Mouse (Mus musculus): Measurements from ENCODE around the gene Stard7.
A peak's percentile ranks its signal among the peaks of the same experiment; 100 is the strongest.

Gene Stard7

DNA sequence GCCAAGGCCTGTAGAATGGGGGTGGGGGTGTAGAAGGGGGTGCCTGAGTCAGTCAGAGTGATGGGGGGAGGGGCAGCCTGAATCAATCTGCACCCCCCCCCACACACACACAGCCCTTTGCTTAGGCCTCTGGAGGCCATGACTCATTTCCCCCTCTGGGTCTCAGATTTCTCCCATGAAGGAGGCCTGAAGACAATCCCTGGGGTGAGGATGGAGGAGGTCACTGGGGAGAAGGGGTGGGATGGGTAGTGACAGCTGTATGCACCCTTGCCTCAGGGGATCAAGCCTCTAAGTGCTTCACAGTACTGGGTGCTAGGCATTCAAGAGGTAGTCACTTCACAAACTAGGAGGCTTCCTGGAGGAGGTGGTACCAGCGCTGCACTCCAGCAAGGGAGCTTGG, 53.6 kb downstream of the Stard7 start:
- no peak for DNase-seq

DNA sequence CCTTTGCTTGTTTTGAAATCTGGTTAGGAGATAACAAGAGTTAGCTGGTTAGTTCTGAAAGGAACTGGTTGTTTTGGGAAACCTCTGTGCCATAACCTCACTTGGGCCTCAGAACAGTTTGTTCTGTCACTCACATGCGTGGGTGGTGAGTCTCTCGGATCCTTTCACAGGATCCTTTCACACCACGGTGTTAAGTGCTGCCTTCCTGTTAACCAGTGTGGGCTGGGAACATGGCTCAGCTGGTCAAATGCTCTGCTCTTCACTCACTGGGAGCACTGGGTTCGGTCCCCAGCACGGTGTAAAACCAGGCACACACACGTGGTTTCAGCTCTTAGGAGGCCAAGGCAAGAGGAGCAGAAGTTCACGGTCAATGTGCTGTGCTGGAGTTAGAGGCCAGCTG, 54.4 kb downstream of the Stard7 start:
- DNase-seq, result no peak

DNA sequence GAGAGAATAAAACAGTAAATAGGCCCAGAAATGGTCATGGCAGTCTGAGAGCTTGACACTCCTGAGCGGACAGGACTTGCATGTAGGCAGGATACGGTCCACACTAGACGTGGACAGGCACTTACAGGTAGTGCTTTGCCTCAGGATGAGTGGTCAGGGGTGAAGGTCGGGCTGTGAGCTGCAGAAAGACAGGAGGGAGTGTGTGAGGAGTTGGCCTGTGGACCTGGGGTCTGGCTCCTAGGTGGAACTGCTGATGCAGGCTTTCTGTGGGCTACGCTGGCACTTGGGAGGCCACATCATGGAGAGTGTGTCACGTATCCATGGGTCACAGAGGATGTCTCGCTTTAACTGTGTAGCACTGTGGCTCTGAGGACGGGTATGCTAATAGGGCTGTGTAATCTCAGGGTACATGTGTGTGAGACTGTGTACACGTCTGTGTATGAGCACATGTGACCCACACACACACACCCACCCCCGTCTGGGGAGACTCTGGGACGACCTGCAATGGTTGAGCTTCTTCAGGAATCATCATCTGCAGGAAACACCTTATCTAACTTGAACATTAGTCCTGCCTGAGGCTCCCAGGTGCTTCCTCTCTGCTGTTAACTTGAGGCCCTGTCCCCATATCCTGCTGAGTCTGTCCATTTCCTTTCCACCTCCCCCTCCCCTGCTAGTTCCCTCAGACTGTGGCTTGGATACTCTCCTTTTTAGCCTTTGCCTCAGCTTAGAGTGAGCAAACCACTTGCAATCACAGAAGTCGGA, 58.3 kb downstream of the Stard7 start:
- peak in 1 of 2 experiments; percentile 50 for DNase-seq

DNA sequence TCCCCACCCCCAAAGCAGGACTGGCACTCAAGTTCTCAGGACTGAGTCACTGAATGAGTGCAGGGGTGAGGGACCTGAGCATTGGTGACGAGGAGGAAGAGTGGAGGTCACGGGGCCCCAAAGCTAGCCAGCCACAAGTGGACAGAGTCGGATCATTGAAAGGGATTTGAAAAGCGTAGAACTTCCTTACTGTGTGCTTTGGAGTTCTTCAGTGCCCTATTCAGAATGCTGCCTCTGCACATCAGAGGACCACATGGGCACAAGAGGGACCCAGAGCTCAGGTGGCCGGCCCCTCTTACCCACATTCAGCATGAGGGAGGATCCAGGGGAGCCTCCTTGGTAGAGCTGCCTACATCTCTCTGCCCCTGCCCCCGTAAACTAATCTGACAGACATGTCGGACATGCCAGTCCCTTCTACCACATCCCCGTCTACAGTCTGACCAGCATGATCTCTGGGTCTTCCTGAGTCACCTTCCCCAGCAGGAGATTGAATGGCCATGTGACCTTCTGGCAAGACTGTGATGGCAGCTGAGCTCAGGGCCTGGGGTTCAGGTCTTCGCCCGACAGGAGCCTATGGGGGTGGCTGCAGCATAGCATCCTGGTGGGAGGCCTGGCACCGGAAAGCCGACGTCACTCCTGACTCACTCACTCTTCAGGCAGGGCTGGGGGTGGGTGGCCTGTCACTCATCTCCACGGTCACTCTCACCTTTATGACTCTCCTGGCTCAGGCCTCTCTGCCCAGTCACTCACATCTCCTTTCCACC, 63.0 kb downstream of the Stard7 start:
- DNase-seq, result no peak

DNA sequence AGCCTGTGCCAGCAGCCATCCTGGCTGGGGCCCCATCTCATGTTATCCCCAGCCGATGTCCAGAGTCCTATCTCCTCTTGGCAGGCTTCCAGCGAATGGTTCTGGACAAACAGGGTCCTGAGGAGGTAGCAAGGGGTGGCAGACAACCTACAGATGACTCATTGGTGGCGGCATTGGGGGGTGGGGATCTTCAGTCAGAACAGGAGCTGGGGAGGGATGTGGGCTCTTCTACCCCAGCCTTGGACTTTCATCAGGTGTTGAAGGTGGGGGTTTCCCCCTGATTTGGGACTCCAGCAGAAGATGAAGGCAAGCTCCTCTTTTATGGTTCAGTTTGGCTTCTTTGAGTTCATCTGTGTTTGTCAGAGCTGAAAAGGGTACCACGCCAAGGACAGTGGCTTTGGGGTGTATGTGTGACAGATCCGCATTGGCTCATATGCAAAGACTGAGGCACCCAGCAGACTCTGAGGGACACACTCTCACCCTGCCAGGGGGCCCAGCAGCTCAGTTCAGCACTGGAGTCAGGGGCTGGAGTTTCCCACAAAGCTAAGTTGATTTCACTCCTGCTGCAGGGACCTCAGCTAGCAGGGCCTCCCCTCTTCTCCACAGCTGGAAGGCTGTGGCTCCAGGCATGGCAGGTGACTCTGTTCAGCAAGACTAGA, 64.1 kb downstream of the Stard7 start:
- peak; percentile 24 to 40 for DNase-seq

DNA sequence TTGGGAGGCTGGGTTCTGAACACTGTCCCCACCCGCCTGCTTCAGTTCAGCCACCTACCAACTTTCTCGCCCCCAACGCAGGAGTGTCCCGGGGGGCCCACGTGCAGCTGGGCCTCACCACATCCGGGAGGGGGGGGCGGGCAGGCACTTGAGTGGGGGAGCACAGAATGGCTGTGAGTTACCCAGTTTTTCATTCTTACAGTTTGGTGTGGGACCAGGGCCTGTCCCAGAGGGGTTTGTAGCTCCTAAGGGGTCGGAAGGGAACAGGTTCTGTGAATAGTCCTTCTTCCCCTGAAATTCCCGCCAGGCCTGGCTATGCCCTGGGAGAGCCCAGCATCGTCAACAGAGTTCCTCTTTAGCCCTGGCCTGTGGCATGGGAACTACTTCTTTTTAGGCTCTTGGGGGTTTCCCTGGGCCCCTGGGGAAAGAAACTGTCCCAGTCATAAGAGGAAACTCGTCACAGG, 65.1 kb downstream of the Stard7 start:
- no peak for DNase-seq

DNA sequence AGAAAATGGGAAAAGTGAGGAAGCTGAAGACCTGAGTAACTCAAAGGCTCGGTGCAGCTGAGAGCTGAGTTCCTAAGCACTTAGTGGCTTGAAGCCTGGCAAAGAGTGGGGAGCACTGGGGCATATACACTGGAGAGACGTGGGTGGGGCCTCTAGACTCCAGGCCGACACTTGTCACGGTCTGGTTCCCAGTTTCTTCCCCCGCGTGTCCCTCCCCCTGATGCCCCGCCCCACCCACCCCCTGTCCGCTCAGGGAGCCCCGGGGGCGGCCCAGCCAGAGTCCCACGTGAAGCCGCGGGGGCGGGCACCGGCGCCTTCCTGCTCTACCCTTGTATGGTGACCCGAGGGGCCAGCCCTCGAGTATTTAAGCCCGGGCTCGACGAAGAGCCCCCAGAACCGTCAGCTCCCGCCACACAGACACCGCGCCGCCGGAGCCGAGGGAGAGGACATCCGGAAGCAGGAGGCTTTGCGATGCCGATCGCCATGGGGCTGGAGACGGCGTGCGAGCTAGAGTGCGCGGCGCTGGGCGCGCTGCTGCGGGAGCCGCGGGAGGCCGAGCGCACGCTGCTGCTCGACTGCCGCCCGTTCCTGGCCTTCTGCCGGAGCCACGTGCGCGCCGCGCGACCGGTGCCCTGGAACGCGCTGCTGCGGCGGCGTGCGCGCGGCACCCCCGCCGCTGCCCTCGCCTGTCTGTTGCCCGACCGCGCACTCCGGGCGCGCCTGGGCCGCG, 65.9 kb downstream of the Stard7 start, which contains the start of gene Dusp2:
Gene Dusp2 (plus strand): TSS at position 393 of the 730 bp plus-strand sequence.
- peak; percentile 80 to 93 for DNase-seq

DNA sequence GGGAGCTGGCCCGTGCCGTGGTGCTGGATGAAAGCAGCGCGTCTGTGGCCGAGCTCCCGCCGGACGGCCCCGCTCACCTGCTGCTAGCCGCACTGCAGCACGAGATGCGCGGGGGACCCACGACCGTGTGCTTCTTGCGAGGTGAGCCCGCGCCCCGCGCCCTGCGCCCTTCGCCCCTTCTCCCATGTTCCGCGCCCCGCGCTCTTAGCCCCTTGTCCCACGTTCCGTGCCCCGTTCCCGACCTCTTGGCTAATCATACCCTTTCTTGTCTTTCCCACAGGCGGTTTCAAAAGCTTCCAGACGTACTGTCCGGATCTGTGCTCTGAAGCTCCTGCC, 66.4 kb downstream of the Stard7 start:
- peak; percentile 16 to 41 for DNase-seq

DNA sequence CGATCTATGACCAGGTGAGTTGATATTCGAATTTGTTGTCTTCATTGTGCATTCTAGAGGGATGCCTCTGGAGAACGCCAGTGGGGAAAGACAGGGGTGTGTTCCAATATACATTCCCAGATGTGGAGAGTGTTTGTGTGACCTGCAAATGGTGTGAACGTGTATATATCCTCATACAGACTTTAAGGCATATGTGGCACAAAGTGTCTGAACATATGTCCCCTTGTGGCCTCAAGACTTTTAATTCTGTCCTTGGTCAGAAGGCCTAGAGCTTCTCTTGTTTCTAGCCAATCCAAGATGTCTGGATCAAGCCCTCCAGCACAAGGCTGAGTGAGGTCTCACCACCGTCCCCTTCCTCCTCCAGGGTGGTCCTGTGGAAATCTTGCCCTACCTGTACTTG, 66.9 kb downstream of the Stard7 start:
- no peak for DNase-seq

DNA sequence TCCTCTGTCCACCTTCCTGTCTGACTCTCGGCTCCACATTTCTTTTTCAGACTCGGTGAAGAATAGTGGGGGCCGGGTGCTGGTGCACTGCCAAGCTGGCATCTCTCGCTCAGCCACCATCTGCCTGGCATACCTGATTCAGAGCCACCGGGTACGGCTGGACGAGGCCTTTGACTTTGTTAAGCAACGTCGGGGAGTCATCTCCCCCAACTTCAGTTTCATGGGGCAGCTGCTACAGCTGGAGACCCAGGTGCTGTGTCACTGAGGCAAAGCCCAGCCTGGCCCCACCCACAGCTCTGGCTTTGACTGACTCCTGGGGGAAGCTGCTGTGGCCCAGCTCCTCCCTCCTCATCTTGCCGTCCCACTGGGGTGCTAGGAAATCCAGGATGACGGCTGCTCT, 67.5 kb downstream of the Stard7 start:
- DNase-seq, result no peak

DNA sequence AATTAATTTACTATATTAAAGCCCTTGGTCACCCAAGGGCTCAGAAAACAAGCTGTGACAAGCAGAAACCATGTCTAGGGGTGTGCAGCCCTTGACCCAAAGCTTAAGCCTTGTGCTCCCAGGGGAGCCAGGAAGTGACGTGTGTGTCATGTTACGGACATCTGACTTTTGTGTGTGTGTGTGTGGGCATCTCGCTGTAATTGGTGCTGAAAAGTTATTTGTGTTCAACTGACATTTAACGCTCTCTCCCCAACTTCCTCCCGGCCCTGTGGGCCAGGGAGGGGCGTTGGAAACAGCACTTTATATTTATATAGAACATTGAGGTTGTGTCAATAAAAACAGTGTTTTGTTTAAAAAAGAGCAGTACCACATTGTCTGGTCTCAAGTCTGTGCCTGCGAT, 68.0 kb downstream of the Stard7 start:
- no peak for DNase-seq

DNA sequence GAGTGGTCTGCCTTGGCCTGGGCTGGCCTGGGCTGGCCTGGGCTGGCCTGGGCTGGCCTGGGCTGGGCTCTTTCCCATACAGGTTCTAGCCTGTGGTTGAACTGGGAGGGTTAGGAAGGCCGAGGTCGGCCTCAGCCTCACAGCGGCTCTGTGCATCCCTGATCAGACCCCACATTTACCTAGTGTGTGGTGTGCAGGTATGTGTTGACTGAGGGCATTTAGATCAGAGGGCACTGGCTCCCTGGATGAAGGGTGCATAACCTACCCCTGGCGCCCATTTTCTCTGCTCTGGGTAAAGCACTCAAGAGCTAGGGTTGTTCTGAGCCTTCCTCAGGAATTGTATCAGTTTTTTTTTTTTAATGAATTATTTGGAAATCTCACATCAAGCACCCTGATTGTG, 68.4 kb downstream of the Stard7 start, which contains the start of gene Astl:
Gene Astl (plus strand): TSS at position 224 of the 400 bp plus-strand sequence.
- DNase-seq, result no peak

DNA sequence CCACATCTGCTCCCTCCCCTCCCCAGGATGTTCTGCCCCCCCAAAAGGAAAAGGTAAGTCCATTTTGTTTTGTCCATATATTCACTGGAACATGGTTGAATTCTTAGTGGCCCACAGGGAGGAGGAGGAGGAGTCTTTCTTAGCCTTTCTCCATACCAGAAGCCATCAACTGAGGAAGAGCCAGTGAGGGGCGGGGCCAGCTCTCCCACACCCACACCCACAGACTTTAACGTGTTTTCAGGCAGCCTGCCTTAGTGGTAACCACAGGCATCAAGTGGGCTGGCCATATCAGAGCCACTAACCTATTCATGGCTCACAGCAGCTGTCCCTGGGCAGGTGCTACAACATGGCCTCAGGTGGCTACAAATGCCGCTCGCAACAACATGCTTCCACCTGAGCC, 68.8 kb downstream of the Stard7 start:
- no peak for DNase-seq

DNA sequence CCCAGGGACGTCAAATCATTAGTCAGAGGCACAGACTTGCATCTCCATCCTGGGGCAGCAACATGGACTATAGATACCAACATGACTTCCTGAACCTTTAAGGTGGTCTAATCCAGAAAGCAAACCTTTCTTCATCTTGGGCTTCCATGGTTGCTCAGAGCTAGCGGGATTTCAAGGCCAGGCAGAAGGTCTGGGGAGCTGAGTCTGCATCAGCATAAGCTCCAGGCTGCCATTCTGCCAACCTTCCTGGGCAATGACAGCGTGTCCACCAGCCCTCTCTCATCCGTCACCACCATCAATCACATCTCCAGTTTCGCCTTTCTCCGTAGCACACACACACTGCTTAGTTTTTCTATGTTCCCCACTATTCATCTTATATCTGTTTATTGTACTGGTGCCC, 69.2 kb downstream of the Stard7 start:
- no peak for DNase-seq

DNA sequence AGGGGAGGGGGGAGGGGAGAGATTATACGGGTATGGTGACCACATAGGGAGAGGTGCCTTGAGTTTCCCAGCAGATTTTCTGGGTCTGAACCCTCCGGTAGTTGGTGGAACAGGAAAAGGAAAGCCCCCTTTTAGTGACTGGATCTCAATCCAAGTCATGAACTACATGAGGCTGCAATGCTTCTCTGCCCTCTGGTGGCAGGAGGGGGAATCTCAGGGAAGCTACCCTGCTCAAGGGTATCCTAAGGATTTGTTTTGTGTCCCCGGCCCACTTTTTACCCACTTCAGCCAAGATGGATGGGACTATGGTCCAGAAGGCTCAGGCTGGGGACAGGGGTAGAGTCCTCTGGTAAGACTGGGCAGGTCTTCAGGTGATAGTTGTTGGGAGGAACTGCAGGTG, 71.1 kb downstream of the Stard7 start:
- peak; percentile 69 to 81 for DNase-seq

DNA sequence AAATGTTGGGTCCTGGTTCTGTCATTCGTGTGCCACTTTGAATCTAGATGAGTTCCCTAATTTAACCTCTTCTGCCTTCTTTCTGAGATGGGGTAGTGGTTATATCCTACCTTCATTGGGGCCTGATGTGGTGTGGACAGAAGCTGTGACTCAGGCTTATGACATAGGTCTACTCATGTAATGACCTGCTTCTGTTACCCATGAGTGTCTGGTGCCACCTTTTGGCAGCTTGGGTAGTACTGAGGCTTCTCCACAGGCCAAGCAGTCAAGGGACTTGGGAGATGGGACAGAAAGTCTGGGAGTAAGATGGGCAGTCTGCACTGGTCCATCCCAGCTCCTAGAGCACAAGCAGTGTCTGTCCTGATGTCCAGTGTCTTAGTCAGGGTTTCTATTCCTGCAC, 76.3 kb downstream of the Stard7 start:
- no peak for DNase-seq

DNA sequence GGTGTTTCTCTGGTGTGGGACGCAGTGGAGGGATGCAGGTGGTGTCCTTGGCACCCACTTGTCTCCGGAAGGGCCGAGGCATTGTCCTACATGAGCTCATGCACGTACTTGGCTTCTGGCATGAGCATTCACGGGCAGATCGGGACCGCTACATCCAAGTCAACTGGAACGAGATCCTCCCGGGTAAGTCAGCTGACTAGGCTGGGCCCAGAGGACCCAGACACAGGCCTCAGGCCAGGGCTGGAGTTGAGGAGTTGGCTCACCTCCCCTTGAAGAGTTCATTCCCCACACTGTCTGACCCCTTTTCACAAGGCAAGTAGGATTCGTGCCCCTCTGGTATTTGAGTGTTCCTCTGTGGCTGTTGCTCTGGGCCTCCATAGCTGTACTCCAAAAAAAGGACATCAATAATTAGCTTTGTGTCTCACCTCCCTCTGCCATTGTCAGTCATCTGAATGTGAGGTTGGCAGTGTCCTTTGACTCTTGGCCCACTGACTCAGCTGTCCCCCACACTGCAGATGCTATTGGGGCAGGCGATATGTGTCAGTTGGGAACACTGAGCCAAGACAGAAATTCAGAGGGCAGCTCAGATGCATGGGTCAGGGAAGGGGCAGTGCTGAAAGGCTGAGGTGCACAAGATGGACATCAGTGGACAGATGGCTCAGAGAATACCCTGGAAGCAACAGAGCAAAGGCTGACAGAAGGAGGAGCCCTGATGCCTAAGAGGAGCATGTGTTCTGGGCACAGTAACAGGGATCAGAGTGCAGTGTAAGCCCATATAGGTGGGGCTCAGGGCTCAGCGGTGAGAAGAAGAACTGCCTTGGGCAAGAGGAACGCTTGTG, 77.3 kb downstream of the Stard7 start:
- no peak for DNase-seq
